Mouse (Mus musculus) forelimb bud, embryonic 11.5 days (tissue): ENCODE measurements at regions not wholly inside any gene's neighbourhood (a gene's known extent, or its start where the extent isn't known, plus 50 kb on each side); places are given as distances from the start of the nearest gene placed in this dataset.

ENCODE experiments used
- DNase-seq: peaks from one replicate; pipeline ENCODE4 v3.0.0-alpha.2; 2012; ENCODE audit warnings: low read depth, low spot score

DNA sequence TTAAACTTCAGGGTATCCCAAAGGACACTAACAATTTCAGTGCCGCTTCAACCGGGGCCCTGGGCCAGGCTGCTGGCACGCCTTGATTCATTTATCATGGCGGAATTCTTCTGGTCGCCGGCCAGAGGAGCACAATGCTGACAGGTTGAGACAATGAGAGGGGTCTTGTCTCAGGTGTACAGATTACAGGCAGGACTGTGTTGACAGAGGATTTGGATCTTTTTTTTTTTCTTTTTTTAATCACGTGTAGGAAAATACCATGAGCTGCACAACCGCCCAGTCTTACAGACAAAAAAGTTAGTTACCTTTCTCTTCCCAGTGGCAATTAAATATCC is 61.8 kb upstream of the Gjb5 start:
- DNase-seq: no peak

DNA sequence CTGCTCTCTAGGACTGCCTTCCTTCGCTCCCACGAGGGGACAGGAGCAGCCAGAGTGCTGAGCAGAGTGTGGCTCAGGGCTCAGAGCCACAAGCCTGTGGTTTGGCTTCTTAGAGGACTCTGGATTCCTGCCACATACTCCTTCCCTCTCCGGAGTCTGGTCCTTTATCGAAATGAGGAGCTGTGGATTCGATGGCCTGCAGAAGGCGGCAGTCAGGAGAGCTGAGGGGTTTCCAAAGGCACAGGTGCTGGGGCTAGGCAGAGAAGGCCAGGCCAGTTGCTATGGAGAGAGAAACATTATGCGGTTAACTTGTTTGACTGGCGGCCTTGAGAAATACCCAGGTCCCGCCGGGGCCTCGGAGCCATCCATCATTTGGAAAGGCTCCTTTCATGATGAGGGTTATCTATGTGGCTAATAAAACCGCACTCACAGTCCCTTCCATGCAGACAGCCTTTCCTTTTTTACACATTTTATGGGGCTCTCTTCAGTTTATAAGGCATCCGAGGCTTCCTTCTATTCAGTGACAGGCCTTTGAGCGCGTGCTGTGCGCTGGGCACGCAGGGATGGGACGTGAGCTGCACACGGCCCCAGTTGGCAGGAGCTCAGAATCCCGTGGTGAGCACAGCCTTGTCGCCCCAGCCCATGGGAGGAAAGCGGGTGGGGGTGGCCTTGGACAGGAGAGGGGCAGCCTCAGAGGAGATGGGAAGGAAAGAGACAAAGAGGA is 61.2 kb upstream of the Gjb5 start:
- DNase-seq: peak; percentile 43

DNA sequence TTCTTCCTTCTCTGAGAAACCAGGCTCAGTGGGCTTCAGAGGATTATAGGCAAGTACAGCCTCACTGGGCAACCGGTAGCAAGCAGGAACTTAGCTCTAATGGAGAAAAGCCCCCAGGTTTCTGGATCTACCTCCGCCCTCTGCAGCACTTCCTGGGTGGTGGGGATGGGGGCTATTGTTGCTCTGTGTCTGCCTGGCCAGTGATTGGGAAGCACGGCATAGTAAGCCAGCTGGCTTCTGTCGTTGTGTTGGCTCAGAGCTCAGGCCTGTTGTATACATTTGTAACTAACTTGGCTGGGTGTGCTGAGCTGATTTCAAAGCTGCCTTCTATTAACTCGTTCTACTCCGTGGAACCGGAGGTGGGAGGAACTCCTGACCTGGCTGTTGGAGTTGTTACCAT is 58.9 kb upstream of the Gjb5 start:
- no peak for DNase-seq

- DNase-seq: peak; percentile 54
Observed at GRCm38 (mm10) chr4:127413997-127414964, 56.3 kb upstream of the Gjb5 start.
